Mouse (Mus musculus): ENCODE results near the gene Rxfp1.

DNA sequence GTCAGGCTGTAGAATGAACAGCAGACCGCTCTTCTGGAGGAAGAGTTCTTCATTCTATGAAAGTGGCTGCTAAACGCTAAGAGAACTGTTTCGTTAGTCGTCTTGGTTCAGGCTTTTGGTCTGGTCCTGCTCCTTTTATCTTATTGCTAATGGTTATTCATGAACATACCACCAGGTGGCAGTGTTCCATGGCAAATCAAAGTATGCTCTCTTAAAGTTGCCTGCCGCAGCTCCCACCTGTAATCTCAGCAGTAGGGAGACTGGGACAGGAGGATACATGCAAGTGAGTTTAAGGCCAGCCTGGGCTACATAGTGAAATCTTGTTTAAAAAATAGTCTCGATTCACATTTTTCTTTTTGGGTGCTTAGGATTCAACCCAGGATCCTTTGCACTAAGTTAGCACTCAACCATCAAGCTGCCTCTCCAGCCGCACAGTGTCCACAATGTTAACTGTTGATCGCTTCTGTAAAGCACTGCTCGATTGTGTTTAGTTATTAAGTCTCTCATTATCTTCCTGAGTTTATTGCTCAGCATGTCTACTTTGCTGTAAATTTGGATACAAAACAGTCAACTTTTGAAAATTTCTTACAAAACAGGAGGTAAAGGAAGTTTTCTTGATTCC, 72.8 kb downstream of the Rxfp1 start:
- TF ChIP-seq POLR2A (IDR thresholded peaks at IDR 0.05; ENCODE audit: low read depth, low read length) (no peak), CTCF (IDR thresholded peaks at IDR 0.05; ENCODE audit: borderline replicate concordance, insufficient read depth, low read length) (no peak)
